Mouse (Mus musculus): ENCODE results near the gene Msantd2.

Gene Msantd2

GRCm38 (mm10) chr9:37488611-37489396, at the start of gene Msantd2:
Gene Msantd2, plus strand, starts transcription at chr9:37489319.
- TF ChIP-seq GATA4 (IDR thresholded peaks at IDR 0.05; ENCODE audit: insufficient replicate concordance, low read length) = no peak

- TF ChIP-seq GATA4 (IDR thresholded peaks at IDR 0.05; ENCODE audit: insufficient replicate concordance, low read length) = no peak
Measured at GRCm38 (mm10) chr9:37452401-37452800, 36.7 kb upstream of the Msantd2 start.

- no peak for TF ChIP-seq GATA4 (IDR thresholded peaks at IDR 0.05; ENCODE audit: insufficient replicate concordance, low read length)
Measured at GRCm38 (mm10) chr9:37453328-37453727, 35.8 kb upstream of the Msantd2 start.

- TF ChIP-seq GATA4 (IDR thresholded peaks at IDR 0.05; ENCODE audit: insufficient replicate concordance, low read length) = no peak
Measured at GRCm38 (mm10) chr9:37454011-37454492, 35.1 kb upstream of the Msantd2 start.

- TF ChIP-seq GATA4 (IDR thresholded peaks at IDR 0.05; ENCODE audit: insufficient replicate concordance, low read length) = no peak
Measured at GRCm38 (mm10) chr9:37454991-37455390, 34.1 kb upstream of the Msantd2 start.

GRCm38 (mm10) chr9:37455868-37456267, 33.3 kb upstream of the Msantd2 start:
- no peak for TF ChIP-seq GATA4 (IDR thresholded peaks at IDR 0.05; ENCODE audit: insufficient replicate concordance, low read length)

GRCm38 (mm10) chr9:37456481-37456910, 32.6 kb upstream of the Msantd2 start:
- no peak for TF ChIP-seq GATA4 (IDR thresholded peaks at IDR 0.05; ENCODE audit: insufficient replicate concordance, low read length)

GRCm38 (mm10) chr9:37457151-37457550, 32.0 kb upstream of the Msantd2 start:
- no peak for TF ChIP-seq GATA4 (IDR thresholded peaks at IDR 0.05; ENCODE audit: insufficient replicate concordance, low read length)

GRCm38 (mm10) chr9:37459665-37460042, 29.5 kb upstream of the Msantd2 start:
- no peak for TF ChIP-seq GATA4 (IDR thresholded peaks at IDR 0.05; ENCODE audit: insufficient replicate concordance, low read length)

GRCm38 (mm10) chr9:37460043-37460960, 28.8 kb upstream of the Msantd2 start:
- TF ChIP-seq GATA4 (IDR thresholded peaks at IDR 0.05; ENCODE audit: insufficient replicate concordance, low read length) = no peak

- no peak for TF ChIP-seq GATA4 (IDR thresholded peaks at IDR 0.05; ENCODE audit: insufficient replicate concordance, low read length)
Measured at GRCm38 (mm10) chr9:37460961-37461340, 28.2 kb upstream of the Msantd2 start.

- no peak for TF ChIP-seq GATA4 (IDR thresholded peaks at IDR 0.05; ENCODE audit: insufficient replicate concordance, low read length)
Measured at GRCm38 (mm10) chr9:37461571-37461970, 27.5 kb upstream of the Msantd2 start.

- no peak for TF ChIP-seq GATA4 (IDR thresholded peaks at IDR 0.05; ENCODE audit: insufficient replicate concordance, low read length)
Measured at GRCm38 (mm10) chr9:37462764-37463163, 26.4 kb upstream of the Msantd2 start.

- no peak for TF ChIP-seq GATA4 (IDR thresholded peaks at IDR 0.05; ENCODE audit: insufficient replicate concordance, low read length)
Measured at GRCm38 (mm10) chr9:37473611-37474125, 15.5 kb upstream of the Msantd2 start.

GRCm38 (mm10) chr9:37474923-37475322, 14.2 kb upstream of the Msantd2 start:
- TF ChIP-seq GATA4 (IDR thresholded peaks at IDR 0.05; ENCODE audit: insufficient replicate concordance, low read length) = no peak

Measured in liver, adult (tissue).